Mouse (Mus musculus) c-Kit-positive CD71-positive TER-119-negative erythroid progenitor cells, embryonic 14.5 days (primary cell): ENCODE measurements at regions not wholly inside any gene's neighbourhood (a gene's known extent, or its start where the extent isn't known, plus 50 kb on each side); places are given as distances from the start of the nearest gene placed in this dataset.
A peak's percentile ranks its signal among the peaks of the same experiment; 100 is the strongest.

ENCODE experiments used
- DNase-seq: peaks from one replicate; pipeline ENCODE4 v3.0.0-alpha.2; 2013; ENCODE audit warnings: low read depth

DNA sequence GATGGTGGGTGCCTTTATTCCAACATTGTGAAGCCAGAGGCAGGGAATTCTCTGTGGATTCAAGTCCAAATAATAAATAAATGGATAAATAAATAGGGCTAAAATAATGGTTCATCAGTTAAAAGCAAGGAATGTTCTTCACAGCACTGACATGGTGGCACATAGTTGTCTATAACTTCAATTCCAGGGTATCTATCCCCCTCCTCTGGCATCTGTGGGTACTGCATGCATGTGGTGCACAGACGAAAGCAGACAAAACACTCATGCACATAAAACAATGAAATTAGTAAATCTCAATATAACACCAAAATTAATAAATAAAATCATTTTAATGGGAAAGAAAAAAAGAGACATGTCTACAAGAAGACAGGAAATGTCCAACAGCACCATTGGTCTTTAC lies 54.3 kb upstream of the Ppt1 start:
- peak; percentile 10 for DNase-seq
